Mouse (Mus musculus): Measurements from ENCODE around the gene Lsm3. TPM values are rescaled to one million over a fixed set of nuclear protein-coding genes. Genes with fewer than 3 reads are reported as not detected.

Lsm3 gene
- polyA plus RNA-seq, 1 experiment: 50.9 TPM

DNA sequence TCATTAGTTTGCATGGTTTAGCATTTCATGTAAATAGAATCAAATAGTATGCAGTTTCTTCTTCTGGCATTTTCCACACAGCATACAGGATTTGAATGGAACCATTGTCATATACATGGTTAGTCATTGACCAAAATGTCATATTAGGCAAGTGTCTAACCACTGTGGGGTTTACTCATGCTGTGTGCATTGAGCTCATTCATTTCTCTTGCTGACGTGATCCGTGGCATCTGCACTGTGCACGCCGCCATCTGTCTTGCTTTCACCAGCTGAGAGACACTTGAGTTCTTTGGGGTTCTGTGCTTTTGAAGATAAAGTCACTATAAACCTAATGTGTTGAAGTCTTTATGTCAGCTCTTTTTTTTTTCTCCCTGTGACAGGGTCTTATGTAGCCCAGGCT, 43.6 kb downstream of the Lsm3 start:
- Histone ChIP-seq H3K4me3 (ENCODE audit: insufficient read depth, low read depth, low read length) (no peak overlapping the region), H3K4me1 (ENCODE audit: control insufficient read depth, insufficient read depth, insufficient read length, low read length) (no peaks in the 10 kb centered on the region), H3K27ac (replicated peaks; ENCODE audit: low read depth, low read length) (no peak overlapping the region)

DNA sequence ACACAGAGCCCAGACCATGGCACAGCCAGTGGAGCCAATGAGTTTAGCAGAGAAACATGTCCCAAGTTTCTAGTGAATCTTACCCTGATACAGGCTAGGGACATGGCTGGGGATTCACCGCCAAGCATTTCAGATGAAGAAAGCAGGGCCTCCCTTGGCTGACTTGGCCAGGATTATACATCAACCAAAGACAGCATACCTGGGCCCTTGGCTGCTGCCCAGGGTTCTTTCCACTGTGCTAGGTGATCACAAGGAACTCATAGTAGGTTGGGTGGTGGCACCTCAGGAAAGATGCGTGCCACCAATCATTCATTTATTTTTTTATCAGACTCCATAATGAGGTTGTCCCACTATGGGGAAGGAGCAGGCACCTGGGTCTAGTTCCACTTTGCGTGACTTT, 44.5 kb downstream of the Lsm3 start:
- no peak overlapping the region for H3K27ac ChIP-seq (replicated peaks; ENCODE audit: low read depth, low read length)
- H3K4me1 ChIP-seq (ENCODE audit: control insufficient read depth, insufficient read depth, insufficient read length, low read length): no peaks in the 10 kb centered on the region
- H3K4me3 ChIP-seq (ENCODE audit: insufficient read depth, low read depth, low read length): no peak overlapping the region

- no peak overlapping the region for H3K27ac ChIP-seq (replicated peaks; ENCODE audit: low read depth, low read length)
- no peaks in the 10 kb centered on the region for H3K4me1 ChIP-seq (ENCODE audit: control insufficient read depth, insufficient read depth, insufficient read length, low read length)
- no peak overlapping the region for H3K4me3 ChIP-seq (ENCODE audit: insufficient read depth, low read depth, low read length)
Measured at GRCm38 (mm10) chr6:91563031-91563430, 47.3 kb downstream of the Lsm3 start.

DNA sequence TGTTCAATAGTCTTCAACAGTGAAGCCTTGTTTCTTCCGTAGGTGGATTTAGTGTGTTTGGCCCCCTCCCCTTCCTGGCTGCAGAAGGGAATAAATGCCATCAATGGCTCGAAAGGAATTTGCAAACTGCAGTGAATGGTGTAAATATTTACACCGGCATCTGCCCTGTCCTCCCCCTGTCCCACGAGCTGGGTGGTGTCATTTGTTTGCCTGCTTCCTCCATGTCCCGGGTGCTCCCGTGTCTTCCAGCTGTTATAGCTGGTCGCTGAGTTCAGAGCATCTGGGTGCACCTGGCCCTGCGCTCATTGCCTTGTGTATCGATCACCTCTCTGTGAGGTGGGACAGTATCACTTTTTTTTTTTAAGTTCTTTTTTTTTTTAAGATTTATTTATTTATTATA, 50.7 kb downstream of the Lsm3 start:
- Histone ChIP-seq H3K4me1 (ENCODE audit: control insufficient read depth, insufficient read depth, insufficient read length, low read length) (no peaks in the 10 kb centered on the region), H3K27ac (replicated peaks; ENCODE audit: low read depth, low read length) (no peak overlapping the region), H3K4me3 (ENCODE audit: insufficient read depth, low read depth, low read length) (no peak overlapping the region)

Other genes starting within 250 kb of the Lsm3 start
- gene Wnt7a, start 104.6 kb upstream of the Lsm3 start, polyA plus RNA-seq (2012; ENCODE audit: insufficient read depth, insufficient read length, missing spikeins): not detected in 2 replicates
- gene Chchd4, start 42.4 kb upstream of the Lsm3 start, polyA plus RNA-seq (2012; ENCODE audit: insufficient read depth, insufficient read length, missing spikeins): 15.7 and 19.6 TPM in 2 replicates
- 33.9 and 34.2 TPM in 2 replicates for gene Tmem43, start 42.2 kb upstream of the Lsm3 start, polyA plus RNA-seq (2012; ENCODE audit: insufficient read depth, insufficient read length, missing spikeins)
- 8.6 and 15.5 TPM in 2 replicates for gene Xpc, start within 50 bp of the Lsm3 start, polyA plus RNA-seq (2012; ENCODE audit: insufficient read depth, insufficient read length, missing spikeins)
- gene Slc6a6, start 168.1 kb downstream of the Lsm3 start, polyA plus RNA-seq (2012; ENCODE audit: insufficient read depth, insufficient read length, missing spikeins): 33.0 and 38.9 TPM in 2 replicates